Mouse (Mus musculus): ENCODE measurements around the gene Pctp. TPM values are rescaled to one million over a fixed set of nuclear protein-coding genes. Genes with fewer than 3 reads are reported as not detected.

Pctp gene
- polyA plus RNA-seq, 2 experiments, result 4.3 to 5.1 TPM

GRCm38 (mm10) chr11:89970726-89971125 lies 32.0 kb downstream of the Pctp start:
- Histone ChIP-seq H3K27ac (no peak overlapping the region), H3K36me3 (replicated peaks; ENCODE audit: control insufficient read depth, insufficient read depth, low read depth) (no peaks in the 10 kb centered on the region), H3K27me3 (ENCODE audit: control insufficient read depth, insufficient read depth, low read length) (no peaks in the 10 kb centered on the region), H3K4me1 (replicated peaks; ENCODE audit: control insufficient read depth in 2 of 2, insufficient read depth in 2 of 2, low read length in 1 of 2) (no peaks in the 10 kb centered on the region), H3K9me3 (ENCODE audit: control insufficient read depth, low read length) (no peaks in the 10 kb centered on the region), H3K4me2 (ENCODE audit: low read depth) (no peak overlapping the region), H3K9ac (replicated peaks) (no peak overlapping the region), H3K4me3 (ENCODE audit: insufficient read depth in 1 of 2, low read depth in 2 of 2, low read length in 2 of 2) (no peak overlapping the region)
- TF ChIP-seq CTCF (IDR thresholded peaks at IDR 0.05; ENCODE audit: low read depth) (no peak), EP300 (IDR thresholded peaks at IDR 0.05; ENCODE audit: low read depth) (no peak)
- 41% methylated on average over 4 of the region's 4 CpGs for WGBS (ENCODE audit: insufficient replicate concordance)
- ATAC-seq (ENCODE audit: insufficient read depth) (no peak), DNase-seq (ENCODE audit: low read depth in 3 of 3, low spot score in 3 of 3) (no peak)

- Histone ChIP-seq H3K27me3 (ENCODE audit: control insufficient read depth, insufficient read depth, low read length) (no peaks in the 10 kb centered on the region), H3K9me3 (ENCODE audit: control insufficient read depth, low read length) (no peaks in the 10 kb centered on the region), H3K4me2 (ENCODE audit: low read depth) (no peak overlapping the region), H3K9ac (replicated peaks) (no peak overlapping the region), H3K36me3 (replicated peaks; ENCODE audit: control insufficient read depth, insufficient read depth, low read depth) (no peaks in the 10 kb centered on the region), H3K27ac (no peak overlapping the region), H3K4me1 (replicated peaks; ENCODE audit: control insufficient read depth in 2 of 2, insufficient read depth in 2 of 2, low read length in 1 of 2) (no peaks in the 10 kb centered on the region), H3K4me3 (ENCODE audit: insufficient read depth in 1 of 2, low read depth in 2 of 2, low read length in 2 of 2) (no peak overlapping the region)
- no peak for TF ChIP-seq EP300 (IDR thresholded peaks at IDR 0.05; ENCODE audit: low read depth)
- no peak for TF ChIP-seq CTCF (IDR thresholded peaks at IDR 0.05; ENCODE audit: low read depth)
- no peak for ATAC-seq (ENCODE audit: insufficient read depth)
- DNase-seq (ENCODE audit: low read depth in 3 of 3, low spot score in 3 of 3), result no peak
- 49% methylated on average over 4 of the region's 4 CpGs for WGBS (ENCODE audit: insufficient replicate concordance)
These were observed 33.6 kb downstream of the Pctp start for GRCm38 (mm10) chr11:89969131-89969530.

- Histone ChIP-seq H3K36me3 (replicated peaks; ENCODE audit: control insufficient read depth, insufficient read depth, low read depth) (no peaks in the 10 kb centered on the region), H3K27ac (no peak overlapping the region), H3K9ac (replicated peaks) (no peak overlapping the region), H3K9me3 (ENCODE audit: control insufficient read depth, low read length) (no peaks in the 10 kb centered on the region), H3K27me3 (ENCODE audit: control insufficient read depth, insufficient read depth, low read length) (no peaks in the 10 kb centered on the region), H3K4me1 (replicated peaks; ENCODE audit: control insufficient read depth in 2 of 2, insufficient read depth in 2 of 2, low read length in 1 of 2) (no peaks in the 10 kb centered on the region), H3K4me3 (ENCODE audit: insufficient read depth in 1 of 2, low read depth in 2 of 2, low read length in 2 of 2) (no peak overlapping the region), H3K4me2 (ENCODE audit: low read depth) (no peak overlapping the region)
- TF ChIP-seq EP300 (IDR thresholded peaks at IDR 0.05; ENCODE audit: low read depth) (no peak), CTCF (IDR thresholded peaks at IDR 0.05; ENCODE audit: low read depth) (no peak)
- ATAC-seq (ENCODE audit: insufficient read depth) (no peak), DNase-seq (ENCODE audit: low read depth in 3 of 3, low spot score in 3 of 3) (no peak)
- 56% methylated on average over 3 of the region's 3 CpGs for WGBS (ENCODE audit: insufficient replicate concordance)
These were observed 51.9 kb downstream of the Pctp start for GRCm38 (mm10) chr11:89950691-89951270.

- H3K9me3 ChIP-seq (ENCODE audit: control insufficient read depth, low read length), result no peaks in the 10 kb centered on the region
- no peaks in the 10 kb centered on the region for H3K27me3 ChIP-seq (ENCODE audit: control insufficient read depth, insufficient read depth, low read length)
- H3K9ac ChIP-seq (replicated peaks), result no peak overlapping the region
- WGBS (ENCODE audit: insufficient replicate concordance), result 66% methylated on average over 4 of the region's 4 CpGs
- H3K4me2 ChIP-seq (ENCODE audit: low read depth), result no peak overlapping the region
- no peaks in the 10 kb centered on the region for H3K4me1 ChIP-seq (replicated peaks; ENCODE audit: control insufficient read depth in 2 of 2, insufficient read depth in 2 of 2, low read length in 1 of 2)
- ATAC-seq (ENCODE audit: insufficient read depth) (no peak), DNase-seq (ENCODE audit: low read depth in 3 of 3, low spot score in 3 of 3) (no peak)
- TF ChIP-seq EP300 (IDR thresholded peaks at IDR 0.05; ENCODE audit: low read depth) (no peak), CTCF (IDR thresholded peaks at IDR 0.05; ENCODE audit: low read depth) (no peak)
- H3K36me3 ChIP-seq (replicated peaks; ENCODE audit: control insufficient read depth, insufficient read depth, low read depth), result no peaks in the 10 kb centered on the region
- H3K27ac ChIP-seq, result no peak overlapping the region
- no peak overlapping the region for H3K4me3 ChIP-seq (ENCODE audit: insufficient read depth in 1 of 2, low read depth in 2 of 2, low read length in 2 of 2)
These were observed 54.9 kb downstream of the Pctp start for GRCm38 (mm10) chr11:89947806-89948205.

- Histone ChIP-seq H3K9me3 (ENCODE audit: control insufficient read depth, low read length) (no peaks in the 10 kb centered on the region), H3K36me3 (replicated peaks; ENCODE audit: control insufficient read depth, insufficient read depth, low read depth) (no peaks in the 10 kb centered on the region), H3K9ac (replicated peaks) (no peak overlapping the region), H3K4me1 (replicated peaks; ENCODE audit: control insufficient read depth in 2 of 2, insufficient read depth in 2 of 2, low read length in 1 of 2) (no peaks in the 10 kb centered on the region), H3K4me2 (ENCODE audit: low read depth) (no peak overlapping the region), H3K4me3 (ENCODE audit: insufficient read depth in 1 of 2, low read depth in 2 of 2, low read length in 2 of 2) (no peak overlapping the region), H3K27me3 (ENCODE audit: control insufficient read depth, insufficient read depth, low read length) (no peaks in the 10 kb centered on the region), H3K27ac (no peak overlapping the region)
- DNase-seq (ENCODE audit: low read depth in 3 of 3, low spot score in 3 of 3), result no peak
- WGBS (ENCODE audit: insufficient replicate concordance), result 69% methylated on average over 8 of the region's 8 CpGs
- TF ChIP-seq CTCF (IDR thresholded peaks at IDR 0.05; ENCODE audit: low read depth) (no peak), EP300 (IDR thresholded peaks at IDR 0.05; ENCODE audit: low read depth) (no peak)
- no peak for ATAC-seq (ENCODE audit: insufficient read depth)
These were observed 57.5 kb downstream of the Pctp start for GRCm38 (mm10) chr11:89945159-89945558.

Data from liver, embryonic 14.5 days (tissue).